Mouse (Mus musculus) right cerebral cortex, postnatal 4 days (tissue): ENCODE measurements around the gene Stil.

Experiments used
- DNase-seq: peaks from one replicate; pipeline ENCODE4 v3.0.0-alpha.2; 2022

Gene Stil

DNA sequence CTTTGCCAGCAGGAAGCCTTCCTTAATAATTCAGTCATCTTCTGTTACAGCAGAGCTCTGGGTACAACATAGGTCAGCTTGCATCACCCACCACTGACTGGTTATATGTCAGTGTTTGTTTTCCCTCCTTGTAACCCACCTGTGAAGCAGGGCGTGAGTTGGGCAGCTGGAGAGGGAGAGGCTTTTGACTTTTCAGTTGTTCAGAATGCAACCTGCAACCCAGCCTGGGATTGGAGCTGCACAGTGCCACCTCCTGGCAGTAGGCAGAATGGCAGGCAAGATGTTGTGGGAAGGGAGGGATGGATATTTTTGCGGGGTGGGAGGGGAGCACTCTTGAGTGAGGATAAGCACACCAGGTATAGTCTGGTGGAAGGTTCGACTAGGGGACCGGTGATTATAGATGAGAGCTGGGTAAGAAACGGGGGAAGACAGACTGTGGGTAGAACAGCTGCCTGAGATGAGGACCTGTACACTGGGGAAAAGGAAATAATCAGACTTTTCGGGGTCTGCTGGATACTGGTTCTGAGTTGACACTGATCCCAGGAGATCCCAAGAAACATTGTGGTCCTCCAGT is 85.7 kb downstream of the Stil start:
- peak; percentile 52 for DNase-seq

DNA sequence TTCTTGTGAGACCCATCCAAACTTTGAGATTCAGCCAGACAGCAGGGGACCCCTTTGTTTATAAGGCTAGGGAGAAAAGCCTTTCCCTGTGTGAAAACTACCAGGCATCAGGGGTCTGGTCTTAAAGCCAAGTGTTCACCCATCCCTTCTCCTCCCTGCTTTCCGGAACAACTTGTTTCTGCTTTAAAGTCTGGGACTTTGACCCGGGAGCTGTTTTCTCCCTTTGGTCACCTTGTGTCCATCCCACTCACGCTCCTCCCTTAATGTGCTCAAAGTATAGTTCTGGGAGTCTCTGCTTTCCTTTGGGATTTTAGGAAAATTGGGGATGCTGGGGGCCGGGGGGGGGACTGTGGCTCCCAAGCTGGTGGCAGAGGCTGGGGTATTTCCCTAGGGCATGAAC is 86.3 kb downstream of the Stil start:
- DNase-seq, result no peak

DNA sequence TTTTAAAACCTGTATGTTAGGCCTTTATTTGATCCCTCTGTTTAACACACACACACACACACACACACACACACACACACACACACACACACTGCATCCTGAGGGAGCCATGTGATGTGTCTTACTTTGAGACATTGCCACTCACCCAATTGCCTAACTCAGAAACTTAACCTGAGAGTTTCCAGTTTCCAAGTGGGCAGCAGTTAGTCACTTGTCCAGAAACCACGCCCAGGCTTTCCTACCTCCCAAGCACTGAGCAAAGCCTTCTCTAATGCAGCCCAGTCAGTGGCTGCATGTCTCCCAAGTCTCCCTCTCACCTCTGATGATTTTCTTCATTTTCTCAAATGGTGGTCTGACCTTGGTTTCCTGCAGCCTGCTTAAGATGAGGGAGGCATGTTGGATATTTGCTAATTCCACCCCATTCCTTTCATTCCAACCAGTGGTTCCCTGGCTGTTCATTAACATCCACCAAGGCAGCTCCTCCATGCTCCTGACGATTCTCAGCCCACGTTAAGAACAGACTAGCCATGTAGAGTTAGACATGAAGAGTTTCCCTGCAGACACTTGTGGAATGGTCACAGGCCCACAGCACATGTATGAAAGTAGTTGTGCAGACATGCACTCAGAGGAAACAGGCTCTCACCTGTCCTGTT is 86.9 kb downstream of the Stil start:
- DNase-seq, result no peak

DNA sequence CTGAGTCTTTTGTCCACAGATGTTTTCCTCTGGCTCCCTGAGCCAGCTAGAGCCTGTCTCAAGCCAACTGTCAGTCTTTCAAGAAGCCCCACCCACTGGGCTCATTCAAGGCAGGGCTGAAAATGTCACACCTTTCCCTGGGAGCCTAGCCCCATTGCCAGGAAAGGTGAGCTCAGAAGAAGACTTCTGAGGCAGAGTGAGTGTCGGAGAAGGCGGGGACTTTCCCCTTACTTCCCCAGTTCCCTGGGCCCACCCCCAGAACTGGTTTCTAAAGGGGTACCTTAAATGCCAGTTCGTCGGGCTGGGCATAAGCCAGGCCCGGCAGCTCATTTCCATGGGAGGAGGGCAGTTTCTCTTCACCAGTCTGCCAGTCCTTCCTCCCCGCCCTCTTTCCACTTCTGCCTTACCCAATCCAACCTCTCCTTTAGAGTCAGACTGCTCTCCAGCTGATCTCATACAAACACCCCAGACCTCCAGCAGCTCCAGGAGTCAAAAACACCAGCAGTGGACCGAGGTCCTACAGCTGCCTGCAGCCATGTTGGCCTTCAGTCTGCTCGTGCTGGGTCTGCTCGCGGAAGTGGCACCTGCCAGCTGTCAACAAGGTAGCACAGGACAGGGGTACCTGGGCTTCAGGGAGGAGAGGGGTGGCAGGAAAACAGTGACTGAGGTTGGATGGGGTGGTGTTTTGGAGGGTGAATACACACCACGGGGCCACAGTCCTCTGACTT is 88.8 kb downstream of the Stil start, which contains the start of gene Pdzk1ip1:
Gene Pdzk1ip1 (plus strand): TSS at position 98 of the 728 bp plus-strand sequence.
- no peak for DNase-seq

DNA sequence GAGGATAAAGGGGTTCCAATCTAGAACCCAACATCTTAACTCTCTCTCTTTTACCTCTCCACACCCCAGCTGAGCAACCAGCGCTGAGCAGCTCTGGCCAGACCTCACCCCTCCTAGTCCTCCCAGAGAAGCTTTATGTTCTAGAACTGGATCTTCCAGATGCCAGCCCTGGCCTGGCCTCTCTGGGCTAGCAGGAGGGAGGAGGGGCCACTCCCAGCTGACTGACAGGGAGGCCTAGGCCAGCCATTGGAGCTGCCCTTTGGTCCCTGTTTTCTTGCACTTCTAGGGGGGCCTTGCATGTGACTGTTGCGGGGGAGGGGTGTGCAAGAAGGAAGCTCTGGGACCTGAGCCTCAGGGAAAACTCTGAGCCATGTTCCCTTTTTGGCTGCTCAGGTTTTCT is 90.6 kb downstream of the Stil start:
- no peak for DNase-seq

DNA sequence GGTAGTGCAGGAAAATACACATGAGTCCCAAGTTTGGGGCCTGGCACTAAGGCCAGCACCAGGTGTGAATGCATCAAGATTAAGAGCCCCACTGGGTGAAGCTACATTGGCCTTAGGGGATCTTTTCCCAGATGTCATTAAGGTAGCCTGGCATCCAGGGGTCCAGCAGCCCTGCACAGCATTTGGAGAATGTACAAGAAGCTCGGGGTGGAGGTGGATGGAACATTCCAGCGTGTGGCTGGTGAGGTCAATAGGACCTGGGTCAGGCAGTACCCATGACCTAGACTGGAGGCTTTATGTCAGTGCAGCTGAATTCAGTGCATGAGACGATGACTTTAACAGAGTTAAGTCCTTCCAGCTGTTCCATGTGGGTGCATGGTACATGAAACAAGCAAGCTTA is 91.8 kb downstream of the Stil start:
- DNase-seq, result no peak
